Mouse (Mus musculus) intestine, embryonic 14.5 days (tissue): Measurements from ENCODE around the gene Ralgps1. TPM values are rescaled to one million over a fixed set of nuclear protein-coding genes. Genes with fewer than 3 reads are reported as not detected.

Experiments used
- ATAC-seq: fragments of 200-750 bp; cut with Nextera tagmentation; replicated peaks from 2 replicates; pipeline ENCODE4 v1.8.0; 2017; ENCODE audit warnings: low read depth, moderate number of reproducible peaks, moderate TSS enrichment, moderate library complexity; ENCODE audit not compliant: low FRiP score, low TSS enrichment
- DNase-seq: peaks from one replicate; pipeline ENCODE4 v3.0.0-alpha.2; 2018; ENCODE audit warnings: low spot score
- H3K27ac ChIP-seq: fragments of 300-500 bp; sonication (generic); 2 replicates; pipeline ENCODE4 v1.5.1; 2014; ENCODE audit warnings: low read depth, mild to moderate bottlenecking, control low read depth
- H3K27me3 ChIP-seq: fragments of 300-500 bp; sonication (generic); replicated peaks from 2 replicates; pipeline ENCODE4 v1.6.1; 2014; ENCODE audit warnings: low read length, control low read depth; ENCODE audit not compliant: control insufficient read depth, insufficient read depth
- H3K36me3 ChIP-seq: fragments of 300-500 bp; sonication (generic); 2 replicates; pipeline ENCODE4 v1.6.1; 2014; ENCODE audit warnings: low read length, control low read depth; ENCODE audit not compliant: control insufficient read depth, insufficient read depth
- H3K4me1 ChIP-seq: fragments of 300-500 bp; sonication (generic); replicated peaks from 2 replicates; pipeline ENCODE4 v1.6.1; 2014; ENCODE audit warnings: low read length, control low read depth, mixed read lengths; ENCODE audit not compliant: control insufficient read depth, insufficient read depth
- H3K4me2 ChIP-seq: fragments of 300-500 bp; sonication (generic); 2 replicates; pipeline ENCODE4 v1.6.1; 2014; ENCODE audit warnings: low read length
- H3K4me3 ChIP-seq: fragments of 300-500 bp; sonication (generic); 2 replicates; pipeline ENCODE4 v1.5.1; 2014; ENCODE audit warnings: low read depth, low read length, control low read depth, mixed read lengths
- H3K9ac ChIP-seq: fragments of 300-500 bp; sonication (generic); 2 replicates; pipeline ENCODE4 v1.6.1; 2014; ENCODE audit warnings: mild to moderate bottlenecking, low read length
- H3K9me3 ChIP-seq: fragments of 300-500 bp; sonication (generic); 2 replicates; pipeline ENCODE4 v1.6.1; 2016; ENCODE audit warnings: low read length, control low read depth; ENCODE audit not compliant: control insufficient read depth
- WGBS: fragments of 180-500 bp; shearing (Covaris S2); extraction: QIAGEN DNeasy Blood & Tissue Kit; methylation state at CpG from one replicate; pipeline ENCODE4 v1.1.7; 2014; 5-methylcytosine and 5-hydroxymethylcytosine counted together
- polyA plus RNA-seq: library from polyadenylated mRNA; unstranded; fragments of >200 nt; fragmentation: Nextera tagmentation; extraction: Ambion mirVana; gene quantifications from 2 replicates; pipeline ENCODE4 v1.2.1, GENCODE M21; 2014

The Ralgps1 gene
- polyA plus RNA-seq, 1 experiment from 2014 or later: 7.3 TPM

GRCm38 (mm10) chr2:33357250-33357838, 13.9 kb downstream of the Ralgps1 start:
- Histone ChIP-seq H3K4me3 (no peak overlapping the region), H3K4me1 (no peaks in the 10 kb centered on the region), H3K9ac (no peak overlapping the region), H3K27me3 (no peaks in the 10 kb centered on the region), H3K4me2 (no peak overlapping the region), H3K27ac (no peak overlapping the region), H3K9me3 (0 out of 2 replicates have a peak, but pooled peaks cover 2% of the 10 kb centered on the region), H3K36me3 (no peaks in the 10 kb centered on the region)
- WGBS: 90% methylated on average over 7 of the region's 7 CpGs
- no peak for ATAC-seq
- no peak for DNase-seq

GRCm38 (mm10) chr2:33355558-33355957, 15.7 kb downstream of the Ralgps1 start:
- Histone ChIP-seq H3K4me3 (no peak overlapping the region), H3K27me3 (no peaks in the 10 kb centered on the region), H3K27ac (no peak overlapping the region), H3K9ac (no peak overlapping the region), H3K36me3 (no peaks in the 10 kb centered on the region), H3K4me2 (no peak overlapping the region), H3K4me1 (no peaks in the 10 kb centered on the region), H3K9me3 (0 out of 2 replicates have a peak, but pooled peaks cover 2% of the 10 kb centered on the region)
- no peak for ATAC-seq
- 92% methylated on average over 6 of the region's 6 CpGs for WGBS
- DNase-seq: no peak

- no peaks in the 10 kb centered on the region for H3K36me3 ChIP-seq
- H3K4me2 ChIP-seq: no peak overlapping the region
- DNase-seq: no peak
- H3K27me3 ChIP-seq: no peaks in the 10 kb centered on the region
- no peak for ATAC-seq
- 73% methylated on average over 5 of the region's 5 CpGs for WGBS
- no peak overlapping the region for H3K9ac ChIP-seq
- H3K27ac ChIP-seq: no peak overlapping the region
- H3K9me3 ChIP-seq: no peaks in the 10 kb centered on the region
- H3K4me1 ChIP-seq: no peaks in the 10 kb centered on the region
- H3K4me3 ChIP-seq: no peak overlapping the region
Observed at GRCm38 (mm10) chr2:33353432-33353831, 17.9 kb downstream of the Ralgps1 start.

GRCm38 (mm10) chr2:33351449-33351848, 19.8 kb downstream of the Ralgps1 start:
- Histone ChIP-seq H3K9me3 (no peaks in the 10 kb centered on the region), H3K9ac (no peak overlapping the region), H3K27me3 (no peaks in the 10 kb centered on the region), H3K4me2 (no peak overlapping the region), H3K4me3 (no peak overlapping the region), H3K4me1 (no peaks in the 10 kb centered on the region), H3K36me3 (no peaks in the 10 kb centered on the region), H3K27ac (no peak overlapping the region)
- no peak for ATAC-seq
- 85% methylated on average over 3 of the region's 3 CpGs for WGBS
- DNase-seq: no peak

- 75% methylated on average over 6 of the region's 6 CpGs for WGBS
- Histone ChIP-seq H3K4me2 (no peak overlapping the region), H3K36me3 (no peaks in the 10 kb centered on the region), H3K9me3 (no peaks in the 10 kb centered on the region), H3K27me3 (no peaks in the 10 kb centered on the region), H3K4me1 (peaks cover 3% of the 10 kb centered on the region; the same call in 1 of the 2 replicates), H3K4me3 (no peak overlapping the region), H3K27ac (no peak overlapping the region), H3K9ac (no peak overlapping the region)
- ATAC-seq (no peak), DNase-seq (no peak)
Observed at GRCm38 (mm10) chr2:33350921-33351320, 20.4 kb downstream of the Ralgps1 start.

- H3K36me3 ChIP-seq: no peaks in the 10 kb centered on the region
- H3K27me3 ChIP-seq: no peaks in the 10 kb centered on the region
- no peak overlapping the region for H3K9ac ChIP-seq
- no peaks in the 10 kb centered on the region for H3K9me3 ChIP-seq
- 47% methylated on average over 2 of the region's 2 CpGs for WGBS
- H3K4me2 ChIP-seq: no peak overlapping the region
- no peak overlapping the region for H3K27ac ChIP-seq
- H3K4me3 ChIP-seq: no peak overlapping the region
- DNase-seq (no peak), ATAC-seq (no peak)
- peaks cover 11% of the 10 kb centered on the region for H3K4me1 ChIP-seq
Observed at GRCm38 (mm10) chr2:33349581-33349980, 21.7 kb downstream of the Ralgps1 start.

- Histone ChIP-seq H3K27ac (no peak overlapping the region), H3K9me3 (no peaks in the 10 kb centered on the region), H3K4me3 (no peak overlapping the region), H3K36me3 (no peaks in the 10 kb centered on the region), H3K9ac (no peak overlapping the region), H3K4me2 (no peak overlapping the region), H3K4me1 (peaks cover 11% of the 10 kb centered on the region), H3K27me3 (no peaks in the 10 kb centered on the region)
- 27% methylated on average over 2 of the region's 2 CpGs for WGBS
- ATAC-seq: peak; percentile 42; the same call in 1 of the 2 replicates
- DNase-seq: peak; percentile 87
Observed at GRCm38 (mm10) chr2:33349081-33349480, 22.2 kb downstream of the Ralgps1 start.

GRCm38 (mm10) chr2:33348260-33348659, 23.0 kb downstream of the Ralgps1 start:
- no peak overlapping the region for H3K9ac ChIP-seq
- no peak overlapping the region for H3K27ac ChIP-seq
- H3K4me1 ChIP-seq: peaks cover 11% of the 10 kb centered on the region
- H3K4me2 ChIP-seq: no peak overlapping the region
- WGBS: 81% methylated on average over 3 of the region's 3 CpGs
- H3K9me3 ChIP-seq: no peaks in the 10 kb centered on the region
- no peaks in the 10 kb centered on the region for H3K27me3 ChIP-seq
- H3K4me3 ChIP-seq: no peak overlapping the region
- ATAC-seq (no peak), DNase-seq (no peak)
- H3K36me3 ChIP-seq: no peaks in the 10 kb centered on the region

- Histone ChIP-seq H3K9me3 (no peaks in the 10 kb centered on the region), H3K36me3 (no peaks in the 10 kb centered on the region), H3K4me1 (peaks cover 11% of the 10 kb centered on the region), H3K27me3 (no peaks in the 10 kb centered on the region), H3K27ac (no peak overlapping the region), H3K4me2 (no peak overlapping the region), H3K4me3 (no peak overlapping the region), H3K9ac (no peak overlapping the region)
- ATAC-seq (no peak), DNase-seq (peak; percentile 72)
- 39% methylated on average over 3 of the region's 3 CpGs for WGBS
Observed at GRCm38 (mm10) chr2:33347607-33348006, 23.7 kb downstream of the Ralgps1 start.
